Mouse (Mus musculus) brown adipose tissue, adult 24 weeks (tissue): ENCODE measurements around the gene Cdk4. TPM values are rescaled to one million over a fixed set of nuclear protein-coding genes. Genes with fewer than 3 reads are reported as not detected.

Experiments
- H3K27ac ChIP-seq: fragments of 200-500 bp; replicated peaks from 2 replicates; pipeline ENCODE4 v1.5.1; 2012; ENCODE audit warnings: low read depth, mild to moderate bottlenecking, low read length
- H3K4me1 ChIP-seq: fragments of 200-500 bp; 2 replicates; pipeline ENCODE4 v1.6.1; 2012; ENCODE audit warnings: low read length, mixed read lengths; ENCODE audit not compliant: control insufficient read depth, insufficient read depth, insufficient read length
- H3K4me3 ChIP-seq: fragments of 200-500 bp; 2 replicates; pipeline ENCODE4 v1.5.1; 2012; ENCODE audit warnings: low read depth, mild to moderate bottlenecking, low read length, moderate library complexity; ENCODE audit not compliant: insufficient read depth
- polyA plus RNA-seq: library from polyadenylated mRNA; stranded (reverse); fragments of >200 nt; gene quantifications from 2 replicates; pipeline ENCODE4 v1.2.4, GENCODE M21; 2012; ENCODE audit not compliant: missing spikeins, insufficient read depth, insufficient read length

Cdk4 gene
- polyA plus RNA-seq, 1 experiment: 92.9 TPM

DNA sequence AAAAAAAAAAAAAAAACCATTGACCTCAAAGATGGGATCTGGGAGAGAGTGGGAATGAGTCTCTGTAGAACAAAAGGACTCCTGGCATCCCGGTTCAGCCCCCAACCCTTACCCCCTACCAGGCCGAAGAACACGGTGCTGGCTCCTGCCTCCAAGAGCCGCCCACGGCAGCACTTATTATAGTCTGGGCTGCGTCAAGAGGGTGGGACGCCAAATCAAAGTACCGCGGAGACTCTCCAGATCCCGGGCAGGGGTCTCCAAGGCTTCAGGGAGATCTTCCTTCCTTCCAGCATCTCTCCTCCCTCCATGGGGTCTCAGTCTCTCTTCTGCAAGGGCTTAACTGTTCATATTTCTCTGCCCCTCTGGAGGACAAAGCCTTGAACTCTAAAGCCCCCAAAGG is 14.2 kb downstream of the Cdk4 start:
- peaks cover 2% of the 10 kb centered on the region; the same call in 1 of the 2 replicates for H3K4me1 ChIP-seq
- H3K27ac ChIP-seq: no peak overlapping the region
- H3K4me3 ChIP-seq: no peak overlapping the region

DNA sequence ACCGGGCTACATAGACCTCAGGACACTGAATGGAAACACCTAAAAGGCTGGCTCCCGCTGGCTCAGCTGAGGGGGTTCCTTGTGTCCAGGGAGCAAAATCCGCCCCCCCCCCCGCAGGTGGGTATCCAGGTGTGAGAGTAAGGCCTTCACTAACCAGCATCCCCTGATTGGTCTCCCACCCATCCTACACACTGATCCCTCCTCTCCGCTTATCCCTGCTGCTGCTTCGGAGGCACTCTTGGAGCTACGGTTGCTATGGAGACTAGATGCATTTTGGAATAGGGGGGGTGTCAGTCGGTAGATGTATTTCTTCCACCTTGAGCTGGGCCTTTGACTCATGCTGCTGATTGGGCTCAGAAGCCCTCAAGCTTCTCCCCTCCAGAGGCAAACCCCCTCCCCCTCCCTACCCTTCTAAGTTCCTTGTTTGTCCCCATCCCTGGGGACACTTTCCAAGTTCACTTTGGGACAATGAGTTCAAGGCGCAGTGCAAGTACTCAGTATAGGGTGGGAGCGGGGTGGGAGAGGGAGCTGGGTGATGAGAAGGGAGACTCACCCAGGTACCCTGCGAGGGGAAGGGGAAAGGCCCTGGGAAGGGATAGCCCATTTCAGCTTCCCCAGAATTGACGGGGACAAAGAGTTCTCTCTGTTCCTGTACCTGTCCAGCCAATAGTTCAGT is 14.8 kb downstream of the Cdk4 start:
- H3K4me3 ChIP-seq: peak overlapping the region; percentile 31; the same call in 1 of the 2 replicates
- H3K4me1 ChIP-seq: peaks cover 2% of the 10 kb centered on the region; the same call in 1 of the 2 replicates
- H3K27ac ChIP-seq: no peak overlapping the region

DNA sequence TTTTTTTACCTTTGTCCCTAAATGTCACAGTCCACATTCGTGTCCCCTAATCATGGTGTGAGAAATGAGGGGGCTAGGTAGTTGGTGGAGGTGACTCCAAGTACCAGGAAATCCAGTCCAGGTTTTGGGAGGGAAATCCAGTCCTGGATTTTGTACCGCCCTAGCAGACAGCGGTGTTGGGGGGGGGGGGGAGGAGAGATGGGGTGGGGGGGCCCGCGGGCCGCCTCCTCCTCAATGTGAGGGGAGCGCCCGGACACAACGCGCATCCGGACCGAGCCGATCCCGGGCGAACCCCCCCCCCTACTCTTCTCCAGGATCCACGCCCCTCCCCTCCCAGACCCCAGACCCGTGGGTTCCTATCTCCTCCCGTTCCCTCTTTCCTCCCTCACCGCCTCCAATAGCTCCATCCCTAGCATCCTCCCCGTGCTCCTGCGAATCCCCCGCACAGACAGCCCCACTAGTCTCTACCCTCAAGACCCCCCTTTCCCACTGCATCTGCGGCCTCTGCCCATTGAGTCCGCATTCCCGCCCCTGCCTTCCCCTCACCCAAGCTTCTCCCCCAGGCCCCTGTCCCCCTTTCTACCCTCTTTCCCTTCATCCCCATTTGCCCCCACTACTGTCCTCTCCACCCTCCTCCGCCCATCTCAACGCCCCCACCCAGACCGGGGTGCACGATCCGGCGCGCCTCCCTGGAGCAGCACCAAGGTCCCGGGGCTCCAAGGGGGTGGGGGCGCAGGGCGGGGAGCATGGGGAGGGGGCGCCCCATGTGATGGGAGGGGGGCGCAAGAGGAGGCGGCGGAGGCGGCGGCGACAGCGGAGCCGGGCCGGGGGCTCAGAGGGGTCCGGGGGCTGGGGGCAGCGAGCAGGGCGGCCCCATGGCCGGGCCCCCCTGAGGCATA is 15.6 kb downstream of the Cdk4 start:
- no peak overlapping the region for H3K27ac ChIP-seq
- H3K4me1 ChIP-seq: peaks cover 2% of the 10 kb centered on the region; the same call in 1 of the 2 replicates
- peak overlapping the region; percentile 51 for H3K4me3 ChIP-seq

DNA sequence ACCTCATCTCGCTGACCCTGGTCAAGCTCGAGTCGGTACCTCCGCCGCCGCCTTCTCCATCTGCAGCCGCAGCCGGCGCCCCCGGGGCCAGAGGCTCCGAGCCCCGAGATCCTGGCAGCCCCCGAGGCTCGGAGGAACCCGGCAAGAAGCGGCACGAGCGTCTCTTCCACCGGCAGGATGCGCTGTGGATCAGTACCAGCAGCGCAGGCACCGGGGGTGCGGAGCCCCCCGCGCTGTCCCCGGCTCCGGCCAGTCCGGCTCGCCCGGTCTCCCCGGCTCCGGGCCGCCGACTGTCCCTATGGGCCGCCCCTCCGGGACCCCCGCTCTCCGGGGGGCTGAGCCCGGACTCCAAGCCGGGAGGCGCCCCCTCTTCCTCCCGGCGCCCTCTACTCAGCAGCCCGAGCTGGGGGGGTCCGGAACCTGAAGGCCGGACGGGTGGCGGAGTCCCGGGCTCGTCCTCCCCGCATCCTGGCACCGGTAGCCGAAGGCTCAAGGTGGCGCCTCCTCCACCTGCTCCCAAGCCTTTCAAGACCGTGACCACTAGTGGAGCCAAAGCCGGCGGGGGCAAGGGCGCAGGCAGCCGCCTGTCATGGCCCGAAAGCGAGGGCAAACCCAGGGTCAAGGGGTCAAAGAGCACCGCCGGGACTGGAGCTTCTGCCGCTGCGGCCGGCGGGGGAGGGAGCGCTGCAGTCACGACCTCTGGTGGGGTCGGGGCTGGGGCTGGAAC is 16.5 kb downstream of the Cdk4 start:
- peak overlapping the region; percentile 51 for H3K4me3 ChIP-seq
- peaks cover 2% of the 10 kb centered on the region; the same call in 1 of the 2 replicates for H3K4me1 ChIP-seq
- no peak overlapping the region for H3K27ac ChIP-seq

DNA sequence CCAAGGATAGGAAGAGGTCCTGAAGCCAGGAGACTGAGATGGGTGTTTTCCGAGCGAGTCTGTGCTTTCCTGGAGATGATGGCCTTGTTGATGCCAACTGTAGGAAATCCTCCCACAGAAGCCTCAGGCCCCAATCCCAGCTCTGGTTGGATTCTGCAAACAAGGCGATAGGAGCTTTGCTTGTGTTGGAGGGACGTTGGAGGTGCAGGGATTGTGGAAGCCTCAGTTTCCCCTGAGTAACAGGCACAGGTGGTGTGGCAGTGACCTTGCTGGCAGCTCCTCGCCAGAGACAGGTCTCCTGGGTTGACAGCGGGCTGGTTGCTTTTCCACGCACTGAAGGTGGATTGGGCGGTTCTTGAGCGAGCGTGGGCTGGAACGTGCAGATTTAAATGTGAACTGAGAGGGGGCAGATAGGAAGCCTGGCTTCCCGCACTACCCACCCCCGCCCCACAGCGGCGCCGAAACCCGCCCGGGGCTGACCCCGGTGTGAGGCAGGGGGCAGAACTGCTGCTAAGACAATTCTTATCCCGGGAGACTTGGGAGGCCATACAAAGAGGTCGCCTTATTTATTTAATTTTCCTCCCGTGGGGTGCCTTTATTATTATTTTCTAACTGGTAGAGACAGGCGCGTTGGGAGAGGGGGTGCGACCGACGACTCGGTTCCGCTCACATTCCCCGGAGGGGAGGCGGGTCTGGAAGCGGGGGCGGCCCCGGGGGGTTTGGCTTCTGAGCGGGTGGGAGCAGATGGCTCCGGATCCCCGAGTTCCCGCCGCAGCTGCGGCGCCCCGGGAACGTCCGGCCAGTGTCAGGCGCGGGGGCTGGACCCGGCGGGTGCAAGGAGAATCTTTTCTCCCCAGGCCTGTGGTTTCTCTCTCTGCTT is 17.8 kb downstream of the Cdk4 start:
- H3K4me3 ChIP-seq: peak overlapping the region; percentile 41
- H3K4me1 ChIP-seq: peaks cover 2% of the 10 kb centered on the region; the same call in 1 of the 2 replicates
- peak overlapping the region; percentile 50; the same call in 1 of the 2 replicates for H3K27ac ChIP-seq

DNA sequence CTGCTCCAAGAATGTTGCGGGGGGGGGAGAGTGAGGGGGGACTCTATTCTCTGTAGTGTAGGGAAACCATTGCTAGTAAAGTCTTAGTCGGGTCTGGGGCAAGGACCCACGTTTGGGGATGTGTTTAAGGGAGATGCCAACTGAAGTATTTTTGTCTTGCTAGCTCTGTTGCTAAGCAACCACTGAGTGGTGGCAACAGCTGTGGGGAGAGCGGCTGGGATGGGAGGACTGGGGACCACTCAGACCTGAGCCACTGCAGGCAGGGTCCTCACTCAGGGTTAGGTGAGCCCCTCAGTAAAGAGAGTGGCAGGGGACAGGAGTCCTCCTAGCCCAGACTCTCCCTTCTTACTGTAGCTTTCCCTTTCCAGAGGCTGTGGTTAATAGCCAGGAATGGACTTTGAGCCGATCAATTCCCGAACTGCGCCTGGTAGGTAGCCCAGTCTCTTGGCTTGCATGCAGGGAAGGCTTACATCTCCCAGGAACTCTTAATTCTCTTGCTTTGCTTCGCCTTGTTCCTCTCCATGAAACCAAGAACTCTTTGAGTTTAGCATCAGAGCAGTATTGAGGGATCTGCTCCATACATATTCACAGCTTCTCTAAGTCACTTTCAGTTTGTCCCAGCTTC is 18.8 kb downstream of the Cdk4 start:
- Histone ChIP-seq H3K27ac (no peak overlapping the region), H3K4me3 (peak overlapping the region; percentile 41), H3K4me1 (peaks cover 2% of the 10 kb centered on the region; the same call in 1 of the 2 replicates)

DNA sequence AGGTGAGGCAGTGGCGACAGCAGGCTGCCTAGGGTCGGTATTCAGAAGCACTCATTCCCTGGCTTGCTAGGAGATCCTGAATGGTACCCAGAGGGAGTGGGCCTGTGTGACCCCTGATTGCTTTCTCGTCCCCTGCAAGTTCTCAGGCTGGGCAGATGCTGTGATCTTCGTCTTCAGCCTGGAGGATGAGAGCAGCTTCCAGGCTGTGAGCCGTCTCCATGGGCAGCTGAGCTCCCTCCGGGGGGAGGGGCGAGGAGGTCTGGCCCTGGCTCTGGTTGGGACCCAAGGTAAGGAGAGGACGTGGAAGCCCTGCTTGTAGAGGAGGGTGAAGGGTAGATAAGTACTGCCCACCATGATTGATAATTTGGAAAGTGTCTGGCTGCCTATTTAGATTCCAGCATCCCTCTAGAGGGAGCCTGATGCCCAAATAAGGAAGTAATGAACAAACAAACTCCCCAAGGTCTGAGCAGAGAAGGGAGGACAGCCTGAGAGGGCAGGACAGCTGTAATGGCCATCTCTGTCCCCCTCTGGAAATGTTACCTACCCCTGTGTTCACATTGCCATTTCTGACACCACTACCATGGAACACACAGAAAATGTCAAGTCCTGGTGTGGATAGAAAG is 20.1 kb downstream of the Cdk4 start:
- H3K4me3 ChIP-seq: no peak overlapping the region
- H3K4me1 ChIP-seq: peaks cover 2% of the 10 kb centered on the region; the same call in 1 of the 2 replicates
- H3K27ac ChIP-seq: no peak overlapping the region

DNA sequence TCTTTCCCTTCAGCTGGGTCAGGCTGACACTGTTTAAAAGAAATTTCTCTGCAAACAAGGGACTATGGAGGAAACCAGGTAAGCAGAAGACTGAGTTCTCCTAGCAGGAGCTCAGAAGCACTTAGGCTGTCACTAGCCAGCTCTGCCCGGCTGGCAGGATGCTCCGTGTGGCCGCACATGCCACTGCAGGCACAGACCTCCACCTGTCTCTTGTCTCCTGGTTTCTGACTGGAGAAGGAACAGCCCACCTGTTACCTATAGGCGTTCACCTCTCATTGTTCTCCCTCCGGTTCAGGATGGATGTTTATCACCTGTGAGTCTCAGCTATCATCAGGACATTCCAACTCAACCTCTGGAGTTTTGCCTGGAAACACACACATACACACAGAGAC is 20.6 kb downstream of the Cdk4 start:
- H3K27ac ChIP-seq: no peak overlapping the region
- peaks cover 2% of the 10 kb centered on the region; the same call in 1 of the 2 replicates for H3K4me1 ChIP-seq
- no peak overlapping the region for H3K4me3 ChIP-seq

DNA sequence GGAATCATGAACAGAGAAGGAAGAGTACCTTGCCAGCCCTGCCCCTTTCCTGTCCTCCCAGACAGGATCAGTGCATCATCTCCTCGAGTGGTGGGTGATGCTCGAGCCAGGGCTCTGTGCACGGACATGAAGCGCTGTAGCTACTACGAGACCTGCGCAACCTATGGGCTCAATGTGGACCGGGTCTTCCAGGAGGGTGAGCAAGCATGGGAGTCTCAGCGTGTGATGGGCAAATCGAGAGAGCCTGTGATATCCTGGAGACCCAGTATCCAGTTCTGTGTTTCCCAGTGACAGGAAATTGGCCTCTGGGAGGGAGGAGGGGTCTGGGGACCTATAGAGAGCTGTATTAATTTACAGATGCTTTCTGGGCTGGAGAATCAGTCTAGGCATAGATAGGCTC is 21.7 kb downstream of the Cdk4 start:
- Histone ChIP-seq H3K4me3 (no peak overlapping the region), H3K4me1 (peaks cover 2% of the 10 kb centered on the region; the same call in 1 of the 2 replicates), H3K27ac (no peak overlapping the region)

DNA sequence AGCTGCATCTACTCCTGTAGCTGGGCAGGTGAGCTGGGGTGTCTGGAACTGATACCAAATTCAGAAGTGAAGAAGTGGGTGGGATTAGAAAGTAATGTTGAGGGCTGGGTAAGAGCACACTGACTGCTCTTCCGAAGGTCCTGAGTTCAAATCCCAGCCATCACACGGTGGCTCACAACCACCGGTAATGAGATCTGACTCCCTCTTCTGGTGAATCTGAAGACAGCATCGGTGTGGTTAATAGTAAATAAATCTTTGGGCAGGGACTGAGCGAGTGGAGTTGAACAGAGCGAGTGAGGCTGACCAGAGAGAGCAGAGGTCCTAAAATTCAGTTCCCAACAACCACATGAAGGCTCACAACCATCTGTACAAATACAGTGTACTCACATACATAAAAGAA is 22.3 kb downstream of the Cdk4 start:
- Histone ChIP-seq H3K4me3 (no peak overlapping the region), H3K27ac (no peak overlapping the region), H3K4me1 (peaks cover 2% of the 10 kb centered on the region; the same call in 1 of the 2 replicates)

DNA sequence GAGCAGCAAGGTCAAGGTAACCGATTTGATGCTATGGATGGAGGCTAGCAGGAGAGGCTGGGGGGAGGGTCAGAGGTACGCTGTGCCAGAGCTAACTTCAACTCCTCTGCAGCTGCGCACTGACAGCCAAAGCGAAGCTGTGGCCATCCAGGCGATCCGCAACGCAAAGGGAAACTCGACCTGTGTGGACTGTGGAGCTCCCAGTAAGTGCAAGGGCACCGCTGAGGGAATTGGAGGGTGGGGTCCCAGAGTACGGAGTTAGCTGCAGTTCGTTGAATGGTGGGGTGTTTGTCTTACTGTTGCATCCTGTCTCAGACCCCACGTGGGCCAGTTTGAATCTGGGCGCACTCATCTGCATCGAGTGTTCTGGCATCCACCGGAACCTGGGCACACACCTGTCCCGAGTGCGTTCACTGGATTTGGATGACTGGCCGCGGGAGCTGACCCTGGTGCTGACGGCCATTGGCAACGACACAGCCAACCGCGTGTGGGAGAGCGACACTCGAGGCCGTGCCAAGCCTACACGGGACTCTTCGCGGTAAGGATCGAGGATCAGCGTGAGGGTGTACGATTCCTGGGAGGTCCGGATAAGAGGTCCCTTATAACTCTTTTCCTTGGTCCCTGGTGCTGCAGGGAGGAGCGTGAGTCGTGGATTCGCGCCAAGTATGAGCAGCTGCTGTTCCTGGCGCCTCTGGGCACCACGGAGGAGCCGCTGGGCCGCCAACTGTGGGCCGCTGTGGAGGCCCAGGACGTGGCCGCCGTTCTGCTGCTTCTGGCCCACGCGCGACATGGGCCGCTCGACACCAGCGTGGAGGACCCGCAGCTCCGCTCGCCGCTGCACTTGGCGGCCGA is 27.5 kb downstream of the Cdk4 start:
- Histone ChIP-seq H3K4me3 (no peak overlapping the region), H3K4me1 (no peaks in the 10 kb centered on the region; the same call in 1 of the 2 replicates), H3K27ac (no peak overlapping the region)

DNA sequence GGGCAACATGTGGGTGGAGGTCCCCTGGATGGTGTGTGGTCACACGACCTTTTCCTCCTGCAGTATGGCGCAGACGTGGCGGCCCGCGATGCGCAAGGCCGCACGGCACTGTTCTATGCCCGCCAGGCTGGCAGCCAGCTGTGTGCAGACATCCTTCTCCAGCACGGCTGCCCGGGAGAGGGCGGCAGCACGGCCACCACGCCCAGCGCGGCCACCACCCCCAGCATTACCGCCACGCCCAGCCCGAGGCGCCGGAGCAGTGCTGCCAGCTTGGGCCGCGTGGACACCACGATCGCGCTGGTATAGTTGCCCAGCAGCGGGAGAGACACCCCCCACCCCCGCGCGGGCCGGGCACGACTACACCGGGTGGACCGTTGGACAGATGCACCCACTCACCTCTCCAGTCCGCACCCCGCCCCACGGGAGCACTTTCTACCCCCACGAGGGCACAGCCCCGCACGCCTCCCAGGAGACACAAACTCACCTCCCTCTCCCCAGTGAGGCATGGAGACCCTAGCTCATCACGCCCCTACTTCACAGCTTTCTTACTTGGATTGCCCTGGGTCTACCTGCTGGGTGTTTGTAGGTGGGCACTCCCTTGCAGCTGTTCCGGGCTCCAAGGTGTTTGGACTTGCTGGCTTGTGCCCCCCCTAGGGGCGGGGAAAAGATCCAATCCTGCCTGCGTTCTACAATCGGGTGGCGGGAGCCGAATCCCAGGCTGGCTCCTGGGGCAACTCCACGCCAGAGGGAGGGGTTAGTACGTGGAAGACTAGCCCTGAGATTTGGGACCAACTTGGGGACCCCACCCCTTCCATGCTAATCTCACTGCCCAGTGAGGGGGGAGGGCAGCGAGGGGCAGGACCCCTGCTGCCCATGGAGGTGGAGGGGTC is 28.4 kb downstream of the Cdk4 start:
- no peak overlapping the region for H3K4me3 ChIP-seq
- no peaks in the 10 kb centered on the region; the same call in 1 of the 2 replicates for H3K4me1 ChIP-seq

More for the DNA sequence above, 28.4 kb downstream of the Cdk4 start:
- H3K27ac ChIP-seq: no peak overlapping the region
